ENCODE assay signal across 7 mouse cellular contexts in the genomic region with DNA sequence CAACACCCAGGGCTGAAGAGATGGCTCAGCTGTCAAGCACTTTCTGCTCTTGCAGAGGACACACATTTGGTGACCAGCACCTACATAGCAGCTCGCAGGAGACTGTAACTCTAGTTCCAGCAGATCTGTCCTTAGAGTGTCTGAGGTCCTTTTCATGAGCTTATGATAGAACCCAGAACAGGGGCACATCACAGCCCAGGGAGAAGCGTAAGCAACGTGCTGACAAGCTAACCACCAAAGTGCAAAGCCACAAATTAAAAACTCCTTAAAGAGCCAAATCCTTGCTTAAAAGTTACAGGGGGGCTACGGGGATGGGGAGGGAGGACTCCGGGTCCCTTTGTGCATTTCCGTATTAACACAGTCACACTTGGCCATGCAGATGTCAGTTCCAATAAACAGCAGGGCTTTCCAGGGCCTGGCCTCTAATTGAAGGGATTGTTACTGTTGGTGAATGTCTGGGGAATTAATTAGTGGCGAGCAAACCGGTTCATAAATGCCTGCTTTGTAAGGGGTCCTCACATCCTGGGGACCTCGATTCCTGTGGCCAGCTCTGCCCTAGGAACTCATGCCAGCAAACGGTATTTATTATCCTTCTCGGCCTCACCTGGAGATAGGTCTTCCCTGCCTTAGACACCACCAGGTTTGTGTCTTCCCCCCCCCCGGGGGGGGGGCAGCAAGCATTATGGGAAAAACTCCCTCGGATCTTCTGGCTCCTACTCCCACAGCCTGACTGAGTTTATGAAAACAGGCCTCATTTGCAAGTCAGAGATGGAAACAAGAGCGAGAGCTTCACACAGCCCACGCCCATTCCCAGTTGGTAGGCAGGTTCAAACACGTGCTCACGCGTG.
DNase-seq lines count a peak whose midpoint lies in the region; ATAC-seq lines count a peak whose summit lies in the region.

No protein-coding gene starts in this region.

- no peaks in the 10 kb centered on the region for H3K9me3 ChIP-seq in midbrain, embryonic 11.5 days (ENCODE audit: control insufficient read depth, low read length)

- H3K4me2 ChIP-seq in midbrain, embryonic 11.5 days: 0 out of 2 replicates have a peak overlapping the region, but pooled peaks have one; percentile 6

- no peaks in the 10 kb centered on the region for H3K27me3 ChIP-seq in midbrain, embryonic 11.5 days (ENCODE audit: control insufficient read depth, insufficient read depth, low read length)

- ATAC-seq in midbrain, embryonic 11.5 days (ENCODE audit: low FRiP score): peak; percentile 66
- no peak for ATAC-seq in megakaryocyte-erythroid progenitor cell, adult 5-6 weeks (replicated peaks; ENCODE audit: low FRiP score, low TSS enrichment, poor library complexity, severe bottlenecking)
- no peak for ATAC-seq in activated CD4-positive, CD25-positive, alpha-beta regulatory T cell, adult 4 months
- ATAC-seq in cerebellum, adult (ENCODE audit: insufficient number of reproducible peaks, low FRiP score, low TSS enrichment): no peak

- H3K4me1 ChIP-seq in midbrain, embryonic 11.5 days (ENCODE audit: control insufficient read depth, insufficient read depth, low read length): peaks cover 45% of the 10 kb centered on the region

- peak overlapping the region; percentile 28 for H3K27ac ChIP-seq in midbrain, embryonic 11.5 days (ENCODE audit: low read depth, low read length)

- WGBS in midbrain, embryonic 11.5 days: 21% methylated on average over 18 of the region's 18 CpGs

- H3K36me3 ChIP-seq in midbrain, embryonic 11.5 days (ENCODE audit: control insufficient read depth, insufficient read depth, low read length): no peaks in the 10 kb centered on the region

- no peak overlapping the region for H3K4me3 ChIP-seq in midbrain, embryonic 11.5 days (ENCODE audit: low read depth, low read length)

- DNase-seq in R1 (ENCODE audit: low read depth, low spot score): peak; percentile 48
- DNase-seq in fat pad, adult 2 months (ENCODE audit: extremely low read depth, low read depth, low spot score): peak; percentile 14
- DNase-seq in hindlimb bud, embryonic 11.5 days (ENCODE audit: extremely low spot score, low read depth, low spot score): peak; percentile 41
- peak; percentile 93 for DNase-seq in midbrain, embryonic 11.5 days (ENCODE audit: low spot score, missing footprints)

- no peak overlapping the region for H3K9ac ChIP-seq in midbrain, embryonic 11.5 days (ENCODE audit: low read length)

Comparison
In these comparisons a context has a peak if more than half of its experiments do, and no peak if none do; other contexts are left out.
1. DNase-seq: peak in every context shown above with its lines; median percentile 93 in midbrain, embryonic 11.5 days; 48 in R1; 41 in hindlimb bud, embryonic 11.5 days; 14 in fat pad, adult 2 months.